Mouse (Mus musculus): ENCODE measurements around the gene Nfrkb. TPM values are rescaled to one million over a fixed set of nuclear protein-coding genes. Genes with fewer than 3 reads are reported as not detected.

The Nfrkb gene
- 5.7 and 6.1 TPM in 2 replicates for polyA plus RNA-seq (2015; fragmentation: Nextera tagmentation; extraction: Ambion mirVana)

DNA sequence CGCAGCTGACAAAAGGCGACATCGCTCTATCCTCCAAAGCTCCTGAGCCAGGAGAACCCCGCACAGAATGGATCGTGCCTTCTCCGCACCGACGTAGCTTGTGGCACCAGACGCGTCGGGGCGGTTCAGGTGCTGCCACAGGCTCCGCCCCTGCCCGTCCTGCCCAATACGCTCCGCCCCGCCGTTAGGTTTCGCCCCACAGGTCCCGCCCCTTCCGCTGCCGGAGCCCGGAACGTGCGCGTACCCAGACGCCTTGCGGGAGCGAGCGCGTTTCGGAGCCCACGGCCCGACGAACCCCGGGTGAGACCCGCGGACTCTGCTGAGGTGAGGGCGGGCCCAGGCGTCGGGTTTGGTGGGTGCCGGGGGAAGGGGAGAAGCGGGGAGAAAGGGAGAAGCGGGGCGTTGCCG is at the start of gene Nfrkb:
Gene Nfrkb, plus strand, starts transcription at position 246 of the 408 bp plus-strand sequence.
- WGBS (ENCODE audit: insufficient replicate concordance): under 1% methylated on average over 46 of the region's 46 CpGs
- peak within 1 kb of the TSS; percentile 84 for H3K4me3 ChIP-seq (replicated peaks)

DNA sequence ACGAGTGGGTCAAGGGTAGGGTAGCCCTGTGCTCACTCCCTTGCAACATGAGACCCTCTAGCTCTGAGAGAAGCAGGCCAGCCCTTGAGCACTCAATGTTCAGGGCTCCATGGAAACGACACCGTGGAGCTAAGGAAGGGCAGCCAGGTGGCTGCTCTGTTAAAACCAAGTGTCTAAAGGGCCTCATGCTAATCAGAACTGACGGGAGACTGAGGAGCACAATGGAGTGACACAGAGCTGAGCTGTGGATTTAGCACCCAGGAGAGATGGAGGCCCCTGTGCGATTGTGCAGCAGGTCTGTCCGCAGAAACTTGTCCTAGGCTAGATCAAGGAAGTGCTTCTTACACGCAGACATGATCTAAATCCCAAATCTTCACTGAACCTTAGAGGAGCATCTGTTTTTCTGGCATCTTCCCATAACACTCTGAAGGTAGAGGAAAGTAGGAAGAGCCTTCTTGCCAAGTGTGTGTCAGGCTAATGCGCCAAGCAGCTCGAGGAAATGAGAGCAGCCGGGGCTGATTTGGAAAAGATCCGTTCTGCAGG is 41.6 kb upstream of the Nfrkb start:
- WGBS (ENCODE audit: insufficient replicate concordance): 80% methylated on average over 11 of the region's 11 CpGs
- Histone ChIP-seq H3K9me3 (replicated peaks) (no peaks in the 10 kb centered on the region), H3K27me3 (no peaks in the 10 kb centered on the region), H3K4me1 (replicated peaks) (no peaks in the 10 kb centered on the region), H3K36me3 (replicated peaks) (peaks cover 20% of the 10 kb centered on the region), H3K4me2 (no peak overlapping the region), H3K27ac (replicated peaks) (no peak overlapping the region), H3K9ac (no peak overlapping the region), H3K4me3 (replicated peaks) (no peak overlapping the region)
- ATAC-seq (ENCODE audit: insufficient read depth): no peak

More for the DNA sequence above, at the start of gene Nfrkb:
- peak; percentile 93 for ATAC-seq (ENCODE audit: insufficient read depth)
- Histone ChIP-seq H3K4me1 (replicated peaks) (peaks cover 22% of the 10 kb centered on the region), H3K9me3 (replicated peaks) (no peaks in the 10 kb centered on the region), H3K36me3 (replicated peaks) (peaks cover 9% of the 10 kb centered on the region), H3K27me3 (no peaks in the 10 kb centered on the region), H3K9ac (peak within 1 kb of the TSS; percentile 90), H3K4me2 (peak within 1 kb of the TSS; percentile 81), H3K27ac (replicated peaks) (peak within 1 kb of the TSS; percentile 73)

DNA sequence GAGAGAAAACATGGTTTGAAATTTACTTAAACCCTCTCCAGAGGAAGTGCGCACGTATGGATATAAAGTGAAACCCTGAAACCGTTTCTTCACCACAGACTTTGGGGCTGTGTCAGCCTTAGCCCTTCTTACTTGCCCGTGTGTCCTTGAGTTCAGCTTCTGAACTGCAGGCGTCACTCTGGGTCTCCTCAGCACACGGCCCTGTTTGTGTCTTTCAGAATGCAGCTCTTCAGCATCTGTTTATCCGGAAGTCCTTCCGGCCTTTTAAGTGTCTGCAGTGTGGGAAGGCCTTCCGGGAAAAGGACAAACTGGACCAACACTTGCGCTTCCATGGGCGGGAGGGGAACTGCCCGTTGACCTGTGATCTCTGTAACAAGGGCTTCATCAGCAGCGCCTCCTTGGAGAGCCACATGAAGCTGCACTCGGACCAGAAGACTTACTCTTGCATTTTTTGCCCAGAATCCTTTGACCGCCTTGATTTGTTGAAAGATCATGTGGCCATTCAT is 39.4 kb upstream of the Nfrkb start:
- no peak overlapping the region for H3K27ac ChIP-seq (replicated peaks)
- H3K36me3 ChIP-seq (replicated peaks): peaks cover 16% of the 10 kb centered on the region
- H3K27me3 ChIP-seq: no peaks in the 10 kb centered on the region
- no peaks in the 10 kb centered on the region for H3K9me3 ChIP-seq (replicated peaks)
- H3K4me2 ChIP-seq: no peak overlapping the region
- 71% methylated on average over 15 of the region's 15 CpGs for WGBS (ENCODE audit: insufficient replicate concordance)
- ATAC-seq (ENCODE audit: insufficient read depth): no peak
- no peaks in the 10 kb centered on the region for H3K4me1 ChIP-seq (replicated peaks)
- H3K4me3 ChIP-seq (replicated peaks): no peak overlapping the region
- H3K9ac ChIP-seq: no peak overlapping the region

DNA sequence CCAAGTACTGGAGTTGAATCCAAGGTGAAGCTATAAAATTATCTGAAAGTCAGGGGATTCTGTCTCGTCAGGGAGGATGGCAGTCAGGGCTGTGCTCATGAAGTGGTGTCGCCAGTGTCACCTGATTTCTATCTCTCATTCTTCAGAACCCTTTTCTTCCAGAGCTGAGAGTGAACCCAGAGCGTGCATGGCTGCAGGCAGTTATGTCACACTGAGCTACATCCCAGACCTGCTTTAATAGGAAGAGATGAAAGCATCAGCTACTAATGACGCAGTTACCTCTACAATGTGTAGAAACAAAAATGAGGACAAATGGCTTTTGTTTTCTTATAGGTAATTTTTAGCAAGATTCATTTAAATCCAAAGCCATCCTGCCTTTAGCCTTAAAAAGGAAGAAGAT is 37.5 kb upstream of the Nfrkb start:
- no peak for ATAC-seq (ENCODE audit: insufficient read depth)
- no peak overlapping the region for H3K27ac ChIP-seq (replicated peaks)
- H3K4me3 ChIP-seq (replicated peaks): no peak overlapping the region
- no peaks in the 10 kb centered on the region for H3K9me3 ChIP-seq (replicated peaks)
- H3K27me3 ChIP-seq: no peaks in the 10 kb centered on the region
- H3K9ac ChIP-seq: no peak overlapping the region
- H3K36me3 ChIP-seq (replicated peaks): peaks cover 16% of the 10 kb centered on the region
- no peak overlapping the region for H3K4me2 ChIP-seq
- WGBS (ENCODE audit: insufficient replicate concordance): 70% methylated on average over 4 of the region's 4 CpGs
- H3K4me1 ChIP-seq (replicated peaks): 0 out of 2 replicates have a peak, but pooled peaks cover 7% of the 10 kb centered on the region

DNA sequence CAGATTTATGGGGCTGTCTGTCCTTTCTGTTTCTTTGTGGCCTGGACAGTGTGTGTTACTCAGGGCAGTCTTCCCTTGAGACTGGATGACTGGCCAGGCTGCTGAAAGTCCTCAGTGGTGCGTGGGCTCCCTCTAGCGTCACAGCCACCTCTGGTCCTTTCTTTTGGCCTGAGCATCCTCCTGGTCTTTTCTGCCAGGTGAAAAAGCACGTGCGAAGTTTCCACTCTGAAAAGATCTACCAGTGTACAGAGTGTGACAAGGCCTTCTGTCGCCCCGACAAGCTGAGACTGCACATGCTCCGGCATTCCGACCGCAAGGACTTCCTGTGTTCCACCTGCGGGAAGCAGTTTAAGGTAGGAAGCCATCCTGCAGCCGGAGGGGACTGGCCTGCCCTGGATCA is 37.1 kb upstream of the Nfrkb start:
- Histone ChIP-seq H3K4me1 (replicated peaks) (0 out of 2 replicates have a peak, but pooled peaks cover 7% of the 10 kb centered on the region), H3K27me3 (no peaks in the 10 kb centered on the region), H3K36me3 (replicated peaks) (peaks cover 19% of the 10 kb centered on the region), H3K9me3 (replicated peaks) (no peaks in the 10 kb centered on the region), H3K27ac (replicated peaks) (no peak overlapping the region), H3K4me3 (replicated peaks) (no peak overlapping the region), H3K4me2 (no peak overlapping the region), H3K9ac (no peak overlapping the region)
- no peak for ATAC-seq (ENCODE audit: insufficient read depth)
- WGBS (ENCODE audit: insufficient replicate concordance): 65% methylated on average over 11 of the region's 11 CpGs

DNA sequence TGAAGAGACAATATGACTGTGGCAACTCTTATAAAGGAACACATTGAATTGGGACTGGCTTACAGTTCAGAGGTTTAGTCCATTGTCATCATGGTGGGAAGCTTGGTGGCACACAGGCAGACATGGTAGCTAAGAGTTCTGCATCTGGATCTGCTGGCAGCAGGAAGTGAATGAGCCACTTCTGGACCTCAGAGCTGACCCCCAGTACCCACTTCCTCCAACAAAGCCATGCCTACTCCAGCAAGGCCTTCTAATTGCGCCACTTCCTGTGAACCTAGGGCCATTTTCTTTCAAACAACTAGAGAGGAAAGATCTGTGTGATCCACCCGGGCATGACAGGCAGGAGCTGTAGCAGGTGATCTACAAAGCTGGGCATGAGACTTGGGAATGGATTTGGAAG is 33.3 kb upstream of the Nfrkb start:
- Histone ChIP-seq H3K4me3 (replicated peaks) (no peak overlapping the region), H3K27me3 (no peaks in the 10 kb centered on the region), H3K27ac (replicated peaks) (no peak overlapping the region), H3K9me3 (replicated peaks) (no peaks in the 10 kb centered on the region), H3K4me1 (replicated peaks) (0 out of 2 replicates have a peak, but pooled peaks cover 7% of the 10 kb centered on the region), H3K4me2 (no peak overlapping the region), H3K36me3 (replicated peaks) (peaks cover 38% of the 10 kb centered on the region), H3K9ac (no peak overlapping the region)
- 64% methylated on average over 2 of the region's 2 CpGs for WGBS (ENCODE audit: insufficient replicate concordance)
- no peak for ATAC-seq (ENCODE audit: insufficient read depth)

DNA sequence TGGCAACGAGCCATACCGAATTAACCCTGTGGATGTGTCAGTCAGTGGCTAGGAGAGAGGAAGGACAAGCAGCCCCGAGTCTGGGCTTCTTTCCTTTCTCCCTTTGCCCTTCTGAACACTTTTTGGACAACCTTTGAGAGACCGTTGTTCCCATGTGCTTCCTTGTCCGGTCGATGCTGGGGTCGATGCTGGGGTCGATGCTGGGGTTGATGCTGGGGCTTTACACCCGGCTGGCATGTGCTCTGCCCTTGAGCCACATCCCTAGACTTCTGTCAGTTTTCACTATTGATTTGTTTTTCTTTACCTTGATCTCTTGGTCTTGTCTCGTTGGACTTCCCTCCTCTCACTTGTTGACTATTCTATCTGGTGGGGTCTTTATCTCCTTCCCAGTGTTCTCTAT is 32.5 kb upstream of the Nfrkb start:
- no peak overlapping the region for H3K4me3 ChIP-seq (replicated peaks)
- H3K36me3 ChIP-seq (replicated peaks): peaks cover 45% of the 10 kb centered on the region
- H3K4me2 ChIP-seq: no peak overlapping the region; the same call in 1 of the 2 replicates
- H3K9ac ChIP-seq: no peak overlapping the region
- WGBS (ENCODE audit: insufficient replicate concordance): 79% methylated on average over 10 of the region's 10 CpGs
- H3K4me1 ChIP-seq (replicated peaks): 0 out of 2 replicates have a peak, but pooled peaks cover 7% of the 10 kb centered on the region
- peak overlapping the region; percentile 57 for H3K27ac ChIP-seq (replicated peaks)
- no peaks in the 10 kb centered on the region for H3K27me3 ChIP-seq
- no peaks in the 10 kb centered on the region for H3K9me3 ChIP-seq (replicated peaks)
- ATAC-seq (ENCODE audit: insufficient read depth): peak; percentile 45; the same call in 1 of the 2 replicates

DNA sequence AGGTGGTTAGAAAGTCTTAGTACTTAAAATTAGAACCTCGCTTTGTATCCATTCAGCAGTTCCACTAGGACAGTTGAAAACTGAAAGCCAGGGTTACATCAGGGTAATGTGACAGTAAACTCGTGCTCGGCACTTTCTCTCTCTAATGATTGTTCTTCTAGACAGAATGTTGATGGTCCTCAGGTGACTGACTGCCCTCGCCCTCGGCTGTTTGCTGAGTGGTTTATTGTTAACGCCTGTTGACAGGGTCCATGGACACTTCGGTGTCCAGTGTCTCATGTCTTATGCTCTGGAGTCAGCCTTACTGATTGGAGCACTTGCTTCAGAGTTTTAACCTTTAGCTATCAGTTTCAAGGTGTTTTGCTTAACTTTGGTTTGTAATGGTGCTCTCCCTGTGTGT is 31.9 kb upstream of the Nfrkb start:
- no peaks in the 10 kb centered on the region for H3K9me3 ChIP-seq (replicated peaks)
- H3K27me3 ChIP-seq: no peaks in the 10 kb centered on the region
- no peak overlapping the region; the same call in 1 of the 2 replicates for H3K4me2 ChIP-seq
- H3K9ac ChIP-seq: no peak overlapping the region
- peaks cover 49% of the 10 kb centered on the region for H3K36me3 ChIP-seq (replicated peaks)
- 0 out of 2 replicates have a peak, but pooled peaks cover 7% of the 10 kb centered on the region for H3K4me1 ChIP-seq (replicated peaks)
- no peak overlapping the region for H3K4me3 ChIP-seq (replicated peaks)
- 71% methylated on average over 7 of the region's 7 CpGs for WGBS (ENCODE audit: insufficient replicate concordance)
- peak; percentile 71 for ATAC-seq (ENCODE audit: insufficient read depth)
- peak overlapping the region; percentile 57 for H3K27ac ChIP-seq (replicated peaks)

DNA sequence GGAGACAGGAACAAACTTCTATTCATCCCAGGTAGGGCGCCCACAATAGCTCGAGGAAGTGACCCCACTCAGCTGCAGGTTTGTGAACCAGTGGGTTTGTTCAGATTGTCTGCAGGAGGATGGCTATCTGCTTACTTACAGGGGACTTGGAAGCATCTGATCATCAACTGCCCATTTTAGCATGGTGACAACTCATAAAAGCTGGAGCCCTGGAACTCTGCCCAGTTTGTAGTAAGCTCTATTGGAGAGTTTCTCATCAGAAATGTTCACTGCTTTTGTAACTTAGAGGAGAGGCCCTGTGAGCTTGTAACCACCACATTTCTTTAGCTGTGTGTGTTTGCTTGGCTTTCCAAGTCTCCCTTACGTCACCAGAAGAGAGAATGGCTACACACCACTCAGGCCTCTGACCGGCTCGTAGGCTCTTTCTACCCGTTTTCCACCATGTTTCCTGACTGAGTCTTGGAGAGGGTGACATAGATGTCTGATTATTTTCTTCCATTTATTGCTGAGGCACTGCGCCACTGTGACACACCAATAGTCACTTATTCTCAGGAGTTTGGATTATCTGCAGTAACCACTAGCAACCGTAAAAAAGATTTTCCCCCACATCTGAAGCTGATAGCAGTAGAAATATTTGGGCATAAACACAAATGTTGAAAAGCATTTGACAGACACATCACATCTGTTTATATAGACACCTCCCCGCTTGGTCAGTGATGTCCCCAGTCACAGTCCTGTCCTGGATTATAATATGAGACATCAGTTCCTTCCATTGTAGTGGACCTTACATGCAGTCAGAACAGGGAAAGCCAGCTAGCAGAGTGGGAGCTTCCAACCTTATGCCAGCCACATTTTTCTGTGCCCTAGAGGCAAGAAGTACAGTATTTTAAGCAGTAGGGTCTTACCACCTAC is 22.0 kb upstream of the Nfrkb start:
- Histone ChIP-seq H3K36me3 (replicated peaks) (peaks cover 47% of the 10 kb centered on the region), H3K9ac (no peak overlapping the region), H3K27me3 (no peaks in the 10 kb centered on the region), H3K27ac (replicated peaks) (no peak overlapping the region), H3K9me3 (replicated peaks) (no peaks in the 10 kb centered on the region), H3K4me3 (replicated peaks) (no peak overlapping the region), H3K4me2 (no peak overlapping the region), H3K4me1 (replicated peaks) (0 out of 2 replicates have a peak, but pooled peaks cover 3% of the 10 kb centered on the region)
- WGBS (ENCODE audit: insufficient replicate concordance): 82% methylated on average over 9 of the region's 9 CpGs
- no peak for ATAC-seq (ENCODE audit: insufficient read depth)

DNA sequence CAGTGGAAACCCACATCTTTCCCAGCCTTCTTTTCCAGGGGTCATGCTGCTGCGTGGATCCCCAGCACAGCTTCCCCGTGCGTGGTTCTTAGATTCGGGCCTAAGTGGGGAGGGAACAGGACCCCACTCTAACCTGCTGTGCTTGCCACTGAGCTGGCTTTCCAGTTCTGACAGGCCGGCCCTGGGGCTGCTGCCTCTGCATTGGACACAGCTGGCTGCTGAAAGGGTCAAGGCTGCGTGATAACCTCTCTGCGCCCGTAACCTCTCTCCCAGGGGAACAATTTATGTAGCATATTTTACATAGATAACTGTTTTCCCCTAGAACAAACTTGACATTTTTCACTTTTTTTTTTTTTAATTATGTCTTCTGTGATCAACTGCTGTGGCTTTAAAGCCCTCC is 20.9 kb upstream of the Nfrkb start:
- no peak overlapping the region for H3K4me3 ChIP-seq (replicated peaks)
- no peak overlapping the region for H3K4me2 ChIP-seq
- H3K27ac ChIP-seq (replicated peaks): no peak overlapping the region
- no peak overlapping the region for H3K9ac ChIP-seq
- 0 out of 2 replicates have a peak, but pooled peaks cover 3% of the 10 kb centered on the region for H3K4me1 ChIP-seq (replicated peaks)
- no peak for ATAC-seq (ENCODE audit: insufficient read depth)
- no peaks in the 10 kb centered on the region for H3K27me3 ChIP-seq
- H3K9me3 ChIP-seq (replicated peaks): no peaks in the 10 kb centered on the region
- 67% methylated on average over 8 of the region's 8 CpGs for WGBS (ENCODE audit: insufficient replicate concordance)
- peaks cover 38% of the 10 kb centered on the region for H3K36me3 ChIP-seq (replicated peaks)

DNA sequence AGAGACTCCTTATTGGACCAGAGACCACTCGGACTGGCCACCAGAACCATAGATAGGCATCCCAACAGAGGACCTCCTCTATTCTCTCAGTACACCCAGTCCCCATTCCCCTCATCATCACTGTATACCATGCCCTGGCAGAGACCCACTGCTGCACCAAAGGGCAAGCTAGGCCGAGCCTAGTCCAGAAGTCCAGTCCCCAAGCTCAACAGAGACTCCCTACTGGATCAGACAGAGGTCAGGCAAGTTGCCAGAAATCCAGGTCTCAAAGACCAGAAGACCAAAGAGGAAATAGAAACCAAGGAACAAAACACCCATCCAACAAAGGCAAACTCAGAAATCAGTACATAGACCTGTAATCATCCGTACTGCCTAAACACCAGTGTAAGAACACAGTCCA is 14.3 kb upstream of the Nfrkb start:
- H3K9ac ChIP-seq: no peak overlapping the region
- no peaks in the 10 kb centered on the region for H3K4me1 ChIP-seq (replicated peaks)
- 78% methylated on average over 3 of the region's 3 CpGs for WGBS (ENCODE audit: insufficient replicate concordance)
- no peak overlapping the region for H3K4me2 ChIP-seq
- H3K36me3 ChIP-seq (replicated peaks): peaks cover 21% of the 10 kb centered on the region
- no peaks in the 10 kb centered on the region for H3K27me3 ChIP-seq
- no peaks in the 10 kb centered on the region for H3K9me3 ChIP-seq (replicated peaks)
- ATAC-seq (ENCODE audit: insufficient read depth): no peak
- no peak overlapping the region for H3K27ac ChIP-seq (replicated peaks)
- no peak overlapping the region for H3K4me3 ChIP-seq (replicated peaks)

All from liver, embryonic 15.5 days (tissue).